Mouse (Mus musculus) heart, embryonic 10.5 days (tissue): ENCODE results near the gene Tbl1x. TPM values are rescaled to one million over a fixed set of nuclear protein-coding genes. Genes with fewer than 3 reads are reported as not detected.
"Not testable (repeated sequence)": the region's sequence is repeated elsewhere in the genome, so short reads cannot be mapped to it uniquely, and the experiment has no call there.

Source experiments
- DNase-seq: peaks from one replicate; pipeline ENCODE4 v3.0.0-alpha.2; 2017; ENCODE audit warnings: low spot score
- H3K27ac ChIP-seq: fragments of 300-500 bp; sonication (generic); 2 replicates; pipeline ENCODE4 v1.5.1; 2016; ENCODE audit warnings: mild to moderate bottlenecking
- H3K27me3 ChIP-seq: fragments of 300-500 bp; sonication (generic); 2 replicates; pipeline ENCODE4 v1.6.1; 2016; ENCODE audit warnings: mild to moderate bottlenecking; ENCODE audit not compliant: poor library complexity, insufficient read depth, severe bottlenecking
- H3K36me3 ChIP-seq: fragments of 300-500 bp; sonication (generic); 2 replicates; pipeline ENCODE4 v1.6.1; 2016; ENCODE audit warnings: mild to moderate bottlenecking, moderate library complexity
- H3K4me1 ChIP-seq: fragments of 300-500 bp; sonication (generic); 2 replicates; pipeline ENCODE4 v1.6.1; 2016; ENCODE audit warnings: mild to moderate bottlenecking
- H3K4me3 ChIP-seq: fragments of 300-500 bp; sonication (generic); 2 replicates; pipeline ENCODE4 v1.5.1; 2016; ENCODE audit warnings: mild to moderate bottlenecking, moderate library complexity
- H3K9me3 ChIP-seq: fragments of 300-500 bp; sonication (generic); 2 replicates; pipeline ENCODE4 v1.6.1; 2016; ENCODE audit warnings: mild to moderate bottlenecking, moderate library complexity
- WGBS: fragments of 180-500 bp; shearing (Covaris S2); methylation state at CpG from one replicate; pipeline ENCODE4 v1.1.7; 2016; 5-methylcytosine and 5-hydroxymethylcytosine counted together
- polyA plus RNA-seq: library from polyadenylated mRNA; unstranded; fragments of >200 nt; fragmentation: Nextera tagmentation; extraction: Ambion mirVana; gene quantifications from 2 replicates; pipeline ENCODE4 v1.2.1, GENCODE M21; 2016

The Tbl1x gene
- polyA plus RNA-seq, 1 experiment from 2014 or later = 66.6 TPM

- peaks cover 3% of the 10 kb centered on the region; the same call in 1 of the 2 replicates for H3K36me3 ChIP-seq
- H3K27ac ChIP-seq = no peak overlapping the region
- H3K9me3 ChIP-seq = no peaks in the 10 kb centered on the region
- H3K4me3 ChIP-seq = no peak overlapping the region
- no peak for DNase-seq
- WGBS = 38% methylated on average over 8 of the region's 8 CpGs
- H3K27me3 ChIP-seq = no peaks in the 10 kb centered on the region
- H3K4me1 ChIP-seq = 0 out of 2 replicates have a peak, but pooled peaks cover 4% of the 10 kb centered on the region
Observed at GRCm38 (mm10) chrX:77517274-77518085, 6.7 kb downstream of the Tbl1x start.

GRCm38 (mm10) chrX:77518929-77519328 lies 8.1 kb downstream of the Tbl1x start:
- H3K27me3 ChIP-seq = no peaks in the 10 kb centered on the region
- peaks cover 3% of the 10 kb centered on the region; the same call in 1 of the 2 replicates for H3K36me3 ChIP-seq
- no peaks in the 10 kb centered on the region for H3K9me3 ChIP-seq
- 0 out of 2 replicates have a peak, but pooled peaks cover 4% of the 10 kb centered on the region for H3K4me1 ChIP-seq
- H3K27ac ChIP-seq = no peak overlapping the region
- 77% methylated on average over 1 of the region's 1 CpGs for WGBS
- no peak for DNase-seq
- H3K4me3 ChIP-seq = no peak overlapping the region

GRCm38 (mm10) chrX:77522842-77523375 lies 12.1 kb downstream of the Tbl1x start:
- WGBS = 36% methylated on average over 3 of the region's 3 CpGs
- no peaks in the 10 kb centered on the region for H3K9me3 ChIP-seq
- DNase-seq = no peak
- H3K27ac ChIP-seq = no peak overlapping the region
- no peaks in the 10 kb centered on the region for H3K4me1 ChIP-seq
- H3K4me3 ChIP-seq = no peak overlapping the region
- no peaks in the 10 kb centered on the region for H3K27me3 ChIP-seq
- H3K36me3 ChIP-seq = peaks cover 3% of the 10 kb centered on the region; the same call in 1 of the 2 replicates

GRCm38 (mm10) chrX:77525179-77525578 lies 14.4 kb downstream of the Tbl1x start:
- Histone ChIP-seq H3K27me3 (no peaks in the 10 kb centered on the region), H3K36me3 (no peaks in the 10 kb centered on the region), H3K9me3 (no peaks in the 10 kb centered on the region), H3K27ac (no peak overlapping the region), H3K4me3 (no peak overlapping the region), H3K4me1 (no peaks in the 10 kb centered on the region)
- WGBS = 31% methylated on average over 1 of the region's 1 CpGs
- no peak for DNase-seq

GRCm38 (mm10) chrX:77528401-77528800 lies 17.6 kb downstream of the Tbl1x start:
- no peak overlapping the region for H3K4me3 ChIP-seq
- no peak for DNase-seq
- peaks cover 4% of the 10 kb centered on the region; the same call in 1 of the 2 replicates for H3K4me1 ChIP-seq
- no peaks in the 10 kb centered on the region for H3K36me3 ChIP-seq
- no peaks in the 10 kb centered on the region for H3K27me3 ChIP-seq
- WGBS = 53% methylated on average over 1 of the region's 1 CpGs
- no peaks in the 10 kb centered on the region for H3K9me3 ChIP-seq
- H3K27ac ChIP-seq = no peak overlapping the region

GRCm38 (mm10) chrX:77530997-77531396 lies 20.2 kb downstream of the Tbl1x start:
- Histone ChIP-seq H3K27ac (no peak overlapping the region), H3K4me3 (no peak overlapping the region), H3K9me3 (no peaks in the 10 kb centered on the region), H3K4me1 (peaks cover 4% of the 10 kb centered on the region; the same call in 1 of the 2 replicates), H3K27me3 (no peaks in the 10 kb centered on the region), H3K36me3 (no peaks in the 10 kb centered on the region)
- DNase-seq = no peak
- WGBS = 72% methylated on average over 5 of the region's 5 CpGs

GRCm38 (mm10) chrX:77533922-77534321 lies 23.1 kb downstream of the Tbl1x start:
- WGBS = 71% methylated on average over 2 of the region's 2 CpGs
- no peak for DNase-seq
- H3K27me3 ChIP-seq = no peaks in the 10 kb centered on the region
- no peak overlapping the region for H3K4me3 ChIP-seq
- peaks cover 4% of the 10 kb centered on the region; the same call in 1 of the 2 replicates for H3K4me1 ChIP-seq
- no peaks in the 10 kb centered on the region for H3K9me3 ChIP-seq
- H3K27ac ChIP-seq = no peak overlapping the region
- H3K36me3 ChIP-seq = no peaks in the 10 kb centered on the region

- H3K27me3 ChIP-seq, H3K4me3 ChIP-seq, H3K4me1 ChIP-seq, DNase-seq, H3K36me3 ChIP-seq, H3K27ac ChIP-seq, H3K9me3 ChIP-seq: not testable (repeated sequence)
- 84% methylated on average over 4 of the region's 4 CpGs for WGBS
Observed at GRCm38 (mm10) chrX:77539770-77540169, 29.0 kb downstream of the Tbl1x start.

GRCm38 (mm10) chrX:77544003-77544402 lies 33.2 kb downstream of the Tbl1x start:
- no peaks in the 10 kb centered on the region for H3K36me3 ChIP-seq
- DNase-seq = no peak
- no peak overlapping the region for H3K4me3 ChIP-seq
- H3K9me3 ChIP-seq = no peaks in the 10 kb centered on the region
- H3K27me3 ChIP-seq = no peaks in the 10 kb centered on the region
- H3K27ac ChIP-seq = no peak overlapping the region
- peaks cover 3% of the 10 kb centered on the region; the same call in 1 of the 2 replicates for H3K4me1 ChIP-seq

- H3K27ac ChIP-seq = no peak overlapping the region
- WGBS = 80% methylated on average over 4 of the region's 4 CpGs
Observed at GRCm38 (mm10) chrX:77544550-77544949, 33.7 kb downstream of the Tbl1x start.

GRCm38 (mm10) chrX:77545362-77546078 lies 34.7 kb downstream of the Tbl1x start:
- H3K4me3 ChIP-seq = no peak overlapping the region
- no peak overlapping the region for H3K27ac ChIP-seq
- no peaks in the 10 kb centered on the region for H3K27me3 ChIP-seq
- no peaks in the 10 kb centered on the region; the same call in 1 of the 2 replicates for H3K36me3 ChIP-seq
- peaks cover 3% of the 10 kb centered on the region; the same call in 1 of the 2 replicates for H3K4me1 ChIP-seq
- H3K9me3 ChIP-seq = no peaks in the 10 kb centered on the region
- DNase-seq = no peak

More at GRCm38 (mm10) chrX:77544550-77544949, 33.7 kb downstream of the Tbl1x start:
- Histone ChIP-seq H3K9me3 (no peaks in the 10 kb centered on the region), H3K27me3 (no peaks in the 10 kb centered on the region), H3K4me3 (no peak overlapping the region), H3K36me3 (no peaks in the 10 kb centered on the region; the same call in 1 of the 2 replicates), H3K4me1 (peaks cover 3% of the 10 kb centered on the region; the same call in 1 of the 2 replicates)
- DNase-seq = no peak

- no peaks in the 10 kb centered on the region for H3K27me3 ChIP-seq
- H3K27ac ChIP-seq = no peak overlapping the region
- peaks cover 3% of the 10 kb centered on the region; the same call in 1 of the 2 replicates for H3K4me1 ChIP-seq
- WGBS = 81% methylated on average over 1 of the region's 1 CpGs
- no peaks in the 10 kb centered on the region for H3K9me3 ChIP-seq
- no peaks in the 10 kb centered on the region; the same call in 1 of the 2 replicates for H3K36me3 ChIP-seq
- DNase-seq = no peak
- H3K4me3 ChIP-seq = no peak overlapping the region
Observed at GRCm38 (mm10) chrX:77546448-77546847, 35.6 kb downstream of the Tbl1x start.

- DNase-seq = no peak
- Histone ChIP-seq H3K27me3 (no peaks in the 10 kb centered on the region), H3K27ac (no peak overlapping the region), H3K36me3 (no peaks in the 10 kb centered on the region; the same call in 1 of the 2 replicates), H3K4me1 (peaks cover 3% of the 10 kb centered on the region; the same call in 1 of the 2 replicates), H3K4me3 (no peak overlapping the region), H3K9me3 (no peaks in the 10 kb centered on the region)
- 80% methylated on average over 1 of the region's 1 CpGs for WGBS
Observed at GRCm38 (mm10) chrX:77548951-77549350, 38.1 kb downstream of the Tbl1x start.
